Mouse (Mus musculus) neural tube, embryonic 11.5 days (tissue): ENCODE results near the gene Ssb. TPM values are rescaled to one million over a fixed set of nuclear protein-coding genes. Genes with fewer than 3 reads are reported as not detected.
A peak's percentile ranks its signal among the peaks of the same experiment; 100 is the strongest.
"Not testable (repeated sequence)": the region's sequence is repeated elsewhere in the genome, so short reads cannot be mapped to it uniquely, and the experiment has no call there.

Experiments used
- ATAC-seq: fragments of 200-750 bp; cut with Nextera tagmentation; 2 replicates; pipeline ENCODE4 v1.8.0; 2017; ENCODE audit warnings: moderate number of reproducible peaks, mild to moderate bottlenecking, moderate TSS enrichment, moderate library complexity; ENCODE audit not compliant: insufficient read depth, low FRiP score, low TSS enrichment
- DNase-seq: peaks from one replicate; pipeline ENCODE4 v3.0.0-alpha.2; 2015; ENCODE audit warnings: low spot score
- H3K27ac ChIP-seq: fragments of 300-500 bp; sonication (generic); 2 replicates; pipeline ENCODE4 v1.5.1; 2014; ENCODE audit warnings: low read depth, mild to moderate bottlenecking, low read length
- H3K27me3 ChIP-seq: fragments of 300-500 bp; sonication (generic); 2 replicates; pipeline ENCODE4 v1.6.1; 2014; ENCODE audit warnings: mild to moderate bottlenecking, low read length, mixed read lengths; ENCODE audit not compliant: control insufficient read depth, insufficient read depth
- H3K36me3 ChIP-seq: fragments of 300-500 bp; sonication (generic); 2 replicates; pipeline ENCODE4 v1.6.1; 2014; ENCODE audit warnings: mild to moderate bottlenecking, low read length, moderate library complexity, mixed read lengths; ENCODE audit not compliant: control insufficient read depth, insufficient read depth
- H3K4me1 ChIP-seq: fragments of 300-500 bp; sonication (generic); 2 replicates; pipeline ENCODE4 v1.6.1; 2014; ENCODE audit warnings: low read length, mixed read lengths; ENCODE audit not compliant: control insufficient read depth, insufficient read depth
- H3K4me2 ChIP-seq: fragments of 300-500 bp; sonication (generic); 2 replicates; pipeline ENCODE4 v1.6.1; 2014; ENCODE audit warnings: low read depth, mild to moderate bottlenecking, moderate library complexity
- H3K4me3 ChIP-seq: fragments of 300-500 bp; sonication (generic); 2 replicates; pipeline ENCODE4 v1.5.1; 2014; ENCODE audit warnings: low read depth, low read length
- H3K9ac ChIP-seq: fragments of 300-500 bp; sonication (generic); 2 replicates; pipeline ENCODE4 v1.6.1; 2014; ENCODE audit warnings: mild to moderate bottlenecking, low read length
- H3K9me3 ChIP-seq: fragments of 300-500 bp; sonication (generic); 2 replicates; pipeline ENCODE4 v1.6.1; 2016; ENCODE audit warnings: low read length; ENCODE audit not compliant: control insufficient read depth
- WGBS: fragments of 180-500 bp; shearing (Covaris S2); extraction: QIAGEN DNeasy Blood & Tissue Kit; methylation state at CpG from one replicate; pipeline ENCODE4 v1.1.7; 2014; 5-methylcytosine and 5-hydroxymethylcytosine counted together
- polyA plus RNA-seq: library from polyadenylated mRNA; unstranded; fragments of >200 nt; fragmentation: Nextera tagmentation; extraction: Ambion mirVana; gene quantifications from 2 replicates; pipeline ENCODE4 v1.2.1, GENCODE M21; 2014

Ssb gene
- polyA plus RNA-seq, 1 experiment from 2014 or later: 378 TPM

- DNase-seq: peak; percentile 60
- Histone ChIP-seq H3K9ac (peak overlapping the region; percentile 98), H3K4me3 (peak overlapping the region; percentile 99), H3K27ac (peak overlapping the region; percentile 92), H3K36me3 (no peaks in the 10 kb centered on the region), H3K4me1 (peaks cover 5% of the 10 kb centered on the region; the same call in 1 of the 2 replicates), H3K27me3 (no peaks in the 10 kb centered on the region), H3K4me2 (peak overlapping the region; percentile 97), H3K9me3 (no peaks in the 10 kb centered on the region)
- WGBS: 2% methylated on average over 55 of the region's 55 CpGs
- ATAC-seq: peak; percentile 73
These were observed 36.5 kb downstream of the Ssb start for GRCm38 (mm10) chr2:69897618-69898575.

DNA sequence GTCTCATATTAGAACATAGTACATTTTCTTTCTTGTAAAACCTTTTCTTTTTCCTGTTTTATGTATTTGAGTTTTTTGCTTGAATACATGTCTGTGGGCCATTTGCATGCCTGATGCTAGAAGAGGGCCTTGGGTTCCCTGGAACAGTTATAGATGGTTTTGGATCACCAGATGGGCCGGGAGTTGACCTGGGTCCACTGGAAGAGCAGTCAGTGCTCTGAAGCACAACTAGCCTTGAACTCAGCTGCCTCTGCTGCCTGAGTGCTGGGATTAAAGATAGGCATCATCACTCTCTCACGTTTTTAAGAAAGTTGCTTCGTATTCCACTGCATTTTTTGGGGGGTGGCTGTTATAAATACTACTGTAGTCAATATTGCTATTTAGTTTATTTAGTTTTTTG is 42.2 kb downstream of the Ssb start:
- no peak overlapping the region for H3K27ac ChIP-seq
- no peak overlapping the region for H3K9ac ChIP-seq
- no peak overlapping the region for H3K4me3 ChIP-seq
- ATAC-seq (no peak), DNase-seq (no peak)
- H3K4me2 ChIP-seq: no peak overlapping the region
- peaks cover 1% of the 10 kb centered on the region; the same call in 1 of the 2 replicates for H3K4me1 ChIP-seq
- no peaks in the 10 kb centered on the region for H3K36me3 ChIP-seq
- 92% methylated on average over 3 of the region's 3 CpGs for WGBS
- H3K27me3 ChIP-seq: no peaks in the 10 kb centered on the region
- no peaks in the 10 kb centered on the region for H3K9me3 ChIP-seq

- H3K9me3 ChIP-seq, DNase-seq, H3K4me3 ChIP-seq, H3K27ac ChIP-seq, H3K9ac ChIP-seq, ATAC-seq, H3K27me3 ChIP-seq, H3K4me2 ChIP-seq, H3K36me3 ChIP-seq, H3K4me1 ChIP-seq: not testable (repeated sequence)
- 81% methylated on average over 4 of the region's 4 CpGs for WGBS
These were observed 46.0 kb downstream of the Ssb start for GRCm38 (mm10) chr2:69907394-69907793.

DNA sequence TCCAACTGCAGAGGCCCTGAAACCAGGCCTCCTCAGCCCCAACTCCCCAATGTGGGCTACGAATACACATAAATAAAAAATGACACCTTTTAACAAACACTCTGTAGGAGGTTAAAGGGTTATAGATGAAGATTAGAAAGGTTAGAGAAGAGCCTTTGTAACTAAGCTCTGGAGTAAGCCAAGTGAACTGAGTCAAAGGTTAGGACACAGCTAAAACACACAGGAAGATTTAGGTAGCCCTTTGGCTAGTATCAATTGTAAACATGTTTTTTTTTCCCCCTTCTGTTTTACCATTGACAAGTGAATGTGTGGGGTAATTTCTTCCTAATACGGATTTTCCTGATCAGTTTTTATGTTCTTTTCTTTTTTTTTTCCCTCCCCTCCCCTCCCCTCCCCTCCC is 51.4 kb downstream of the Ssb start:
- no peak for ATAC-seq

DNA sequence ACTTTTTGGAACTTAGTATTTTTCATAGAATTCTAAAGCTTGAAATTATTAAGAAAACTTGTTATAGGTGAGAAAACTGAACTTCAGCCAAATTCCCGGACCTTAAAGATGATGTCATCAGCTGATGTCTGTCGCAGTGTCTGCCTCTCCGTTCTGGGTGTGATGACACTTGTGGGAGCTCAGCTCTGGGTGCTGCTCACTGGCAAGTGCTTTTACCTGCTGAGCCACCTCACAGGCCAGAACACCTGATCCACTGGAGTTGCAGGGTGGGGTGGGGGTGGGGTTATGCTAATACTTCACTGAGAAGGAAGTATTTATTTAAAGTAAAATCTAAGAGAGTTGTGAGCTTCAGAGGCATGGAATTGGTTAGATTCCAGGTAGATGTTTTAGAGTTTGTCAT is 55.9 kb downstream of the Ssb start:
- ATAC-seq: no peak
- H3K27ac ChIP-seq: no peak overlapping the region
- no peaks in the 10 kb centered on the region for H3K9me3 ChIP-seq
- no peaks in the 10 kb centered on the region for H3K36me3 ChIP-seq
- H3K4me1 ChIP-seq: no peaks in the 10 kb centered on the region
- WGBS: 96% methylated on average over 3 of the region's 3 CpGs
- no peak for DNase-seq
- no peaks in the 10 kb centered on the region for H3K27me3 ChIP-seq
- no peak overlapping the region for H3K9ac ChIP-seq
- no peak overlapping the region for H3K4me3 ChIP-seq
- no peak overlapping the region for H3K4me2 ChIP-seq

More for the DNA sequence above, 51.4 kb downstream of the Ssb start:
- Histone ChIP-seq H3K36me3 (no peaks in the 10 kb centered on the region), H3K4me3 (no peak overlapping the region), H3K4me1 (no peaks in the 10 kb centered on the region), H3K27me3 (no peaks in the 10 kb centered on the region), H3K4me2 (no peak overlapping the region), H3K9me3 (no peaks in the 10 kb centered on the region), H3K27ac (no peak overlapping the region), H3K9ac (no peak overlapping the region)
- 44% methylated on average over 2 of the region's 2 CpGs for WGBS
- DNase-seq: no peak

Other genes starting within 250 kb of the Ssb start
- gene Bbs5, start 214.4 kb upstream of the Ssb start, polyA plus RNA-seq: 15.6 and 21.0 TPM in 2 replicates
- 3.3 and 5.4 TPM in 2 replicates for gene Klhl41, start 191.4 kb upstream of the Ssb start, polyA plus RNA-seq
- 19.5 and 22.5 TPM in 2 replicates for gene Fastkd1, start 148.0 kb upstream of the Ssb start, polyA plus RNA-seq
- gene Ppig, start 139.0 kb upstream of the Ssb start, polyA plus RNA-seq: 105 and 115 TPM in 2 replicates
- gene Ccdc173, start 72.0 kb upstream of the Ssb start, polyA plus RNA-seq: 2.8 and 2.9 TPM in 2 replicates
- 39.3 and 40.5 TPM in 2 replicates for gene Phospho2, start 71.9 kb upstream of the Ssb start, polyA plus RNA-seq
- 35.5 and 35.8 TPM in 2 replicates for gene Klhl23, start 39.6 kb upstream of the Ssb start, polyA plus RNA-seq
- gene Mettl5, start 24.1 kb downstream of the Ssb start, polyA plus RNA-seq: 32.9 and 36.2 TPM in 2 replicates
- 16.6 and 19.4 TPM in 2 replicates for gene Ubr3, start 35.7 kb downstream of the Ssb start, polyA plus RNA-seq
- 0.04 and 0.07 TPM in 2 replicates for gene Myo3b, start 177.6 kb downstream of the Ssb start, polyA plus RNA-seq